ENCODE assay signal across 24 mouse cellular contexts in genomic region chr4:125415308-125415707, GRCm38 (mm10).
"Had no signal": no experiment of that assay in that cellular context is flagged by ENCODE, and none has a peak within 500 bp of the region (broad histone marks: within the 10 kb centered on the region; RNA-seq: fewer than 3 reads in every experiment).

No protein-coding gene starts in this region.

- H3K27ac ChIP-seq: gastrocnemius, adult 2 months; heart, embryonic 10.5 days; hindbrain, embryonic 10.5 days; hindbrain, embryonic 12.5 days; hindbrain, embryonic 14.5 days; intestine, embryonic 15.5 days; layer of hippocampus, adult 2 months; left cerebral cortex, adult 2 months; limb, embryonic 13.5 days; limb, embryonic 15.5 days; liver, embryonic 12.5 days had no signal

- H3K36me3 ChIP-seq: heart, embryonic 10.5 days; heart, embryonic 12.5 days; hindbrain, embryonic 10.5 days; hindbrain, embryonic 12.5 days; intestine, embryonic 15.5 days; limb, embryonic 13.5 days; limb, embryonic 15.5 days; liver, embryonic 12.5 days had no signal

- DNase-seq: gastrocnemius, adult 2 months; gastrocnemius, postnatal 10 days; gastrocnemius, postnatal 25 days; heart, adult 18-20 months; heart, postnatal 10 days; heart, postnatal 4 days; kidney, adult 18-20 months; kidney, adult 8-10 months; kidney, postnatal 10 days; kidney, postnatal 25 days; kidney, postnatal 4 days had no signal

- ATAC-seq: inflammation-experienced regulatory T-cells, adult 6 months; intestine, embryonic 15.5 days; intestine, postnatal 0 days; liver, embryonic 12.5 days had no signal

- H3K4me3 ChIP-seq: gastrocnemius, adult 2 months; heart, embryonic 10.5 days; heart, embryonic 12.5 days; hindbrain, embryonic 10.5 days; hindbrain, embryonic 12.5 days; intestine, embryonic 15.5 days; layer of hippocampus, adult 2 months; left cerebral cortex, adult 2 months; limb, embryonic 13.5 days; limb, embryonic 15.5 days; liver, embryonic 12.5 days had no signal

- H3K9ac ChIP-seq: heart, embryonic 12.5 days; hindbrain, embryonic 12.5 days; hindbrain, embryonic 14.5 days; intestine, embryonic 15.5 days; limb, embryonic 13.5 days; limb, embryonic 15.5 days; liver, embryonic 12.5 days had no signal

- H3K27me3 ChIP-seq: intestine, embryonic 15.5 days had no signal

- H3K4me1 ChIP-seq: heart, embryonic 12.5 days; intestine, embryonic 15.5 days; limb, embryonic 13.5 days; limb, embryonic 15.5 days had no signal

- H3K4me2 ChIP-seq: heart, embryonic 12.5 days; hindbrain, embryonic 12.5 days; hindbrain, embryonic 14.5 days; intestine, embryonic 15.5 days; limb, embryonic 13.5 days; limb, embryonic 15.5 days; liver, embryonic 12.5 days had no signal

- H3K9me3 ChIP-seq: heart, embryonic 10.5 days; heart, embryonic 12.5 days; hindbrain, embryonic 10.5 days; hindbrain, embryonic 12.5 days; intestine, embryonic 15.5 days; limb, embryonic 13.5 days; limb, embryonic 15.5 days; liver, embryonic 12.5 days had no signal
